Mouse (Mus musculus): Measurements from ENCODE around the gene Rasl11a. TPM values are rescaled to one million over a fixed set of nuclear protein-coding genes. Genes with fewer than 3 reads are reported as not detected.

Gene Rasl11a
- 10 to 100 TPM; 17.6 to 21.7 TPM for total RNA-seq (2021)
- long read RNA-seq, transcript Rasl11a-201 (4 exons, 1,126 nt), result major isoform, 27 of 30 reads
- long read RNA-seq, partial matches to known transcripts, result 2 of 30 reads
- long read RNA-seq, other reads (novel, unspliced or antisense), result 1 of 30 reads

- DNase-seq (ENCODE audit: low spot score in 2 of 2), result peak; percentile 74 to 83
Observed at GRCm38 (mm10) chr5:146844945-146845365, at the start of gene Rasl11a. Gene Rasl11a (plus strand): TSS chr5:146845071.

GRCm38 (mm10) chr5:146795728-146796127 lies 49.1 kb upstream of the Rasl11a start:
- DNase-seq (ENCODE audit: low spot score in 2 of 2), result peak in 1 of 2 experiments; percentile 50

- DNase-seq (ENCODE audit: low spot score in 2 of 2), result no peak
Observed at GRCm38 (mm10) chr5:146798031-146798430, 46.8 kb upstream of the Rasl11a start.

GRCm38 (mm10) chr5:146806004-146806430 lies 38.9 kb upstream of the Rasl11a start:
- no peak for DNase-seq (ENCODE audit: low spot score in 2 of 2)

GRCm38 (mm10) chr5:146809951-146810350 lies 34.9 kb upstream of the Rasl11a start:
- no peak for DNase-seq (ENCODE audit: low spot score in 2 of 2)

- DNase-seq (ENCODE audit: low spot score in 2 of 2), result no peak
Observed at GRCm38 (mm10) chr5:146812866-146813265, 32.0 kb upstream of the Rasl11a start.

GRCm38 (mm10) chr5:146813421-146813820 lies 31.4 kb upstream of the Rasl11a start:
- DNase-seq (ENCODE audit: low spot score in 2 of 2), result no peak

GRCm38 (mm10) chr5:146815394-146815793 lies 29.5 kb upstream of the Rasl11a start:
- no peak for DNase-seq (ENCODE audit: low spot score in 2 of 2)

GRCm38 (mm10) chr5:146817583-146817982 lies 27.3 kb upstream of the Rasl11a start:
- no peak for DNase-seq (ENCODE audit: low spot score in 2 of 2)

- no peak for DNase-seq (ENCODE audit: low spot score in 2 of 2)
Observed at GRCm38 (mm10) chr5:146818906-146819623, 25.8 kb upstream of the Rasl11a start.

- DNase-seq (ENCODE audit: low spot score in 2 of 2), result no peak
Observed at GRCm38 (mm10) chr5:146823005-146823404, 21.9 kb upstream of the Rasl11a start.

- no peak for DNase-seq (ENCODE audit: low spot score in 2 of 2)
Observed at GRCm38 (mm10) chr5:146829528-146829927, 15.3 kb upstream of the Rasl11a start.

GRCm38 (mm10) chr5:146832435-146832768 lies 12.5 kb upstream of the Rasl11a start:
- no peak for DNase-seq (ENCODE audit: low spot score in 2 of 2)

- DNase-seq (ENCODE audit: low spot score in 2 of 2), result peak; percentile 95
Observed at GRCm38 (mm10) chr5:146832769-146833448, 12.0 kb upstream of the Rasl11a start, which contains the start of gene Rpl21. Gene Rpl21 (plus strand): TSS chr5:146832890.

- DNase-seq (ENCODE audit: low spot score in 2 of 2), result no peak
Observed at GRCm38 (mm10) chr5:146833673-146834201, 11.1 kb upstream of the Rasl11a start.

GRCm38 (mm10) chr5:146834959-146835358 lies 9.9 kb upstream of the Rasl11a start:
- DNase-seq (ENCODE audit: low spot score in 2 of 2), result no peak

GRCm38 (mm10) chr5:146837967-146838720 lies 6.7 kb upstream of the Rasl11a start:
- DNase-seq (ENCODE audit: low spot score in 2 of 2), result no peak

- DNase-seq (ENCODE audit: low spot score in 2 of 2), result no peak
Observed at GRCm38 (mm10) chr5:146838836-146839648, 5.8 kb upstream of the Rasl11a start.

GRCm38 (mm10) chr5:146839760-146840159 lies 5.1 kb upstream of the Rasl11a start:
- no peak for DNase-seq (ENCODE audit: low spot score in 2 of 2)

GRCm38 (mm10) chr5:146840422-146840821 lies 4.4 kb upstream of the Rasl11a start:
- no peak for DNase-seq (ENCODE audit: low spot score in 2 of 2)
